Mouse (Mus musculus): ENCODE results near the gene 1810046K07Rik. TPM values are rescaled to one million over a fixed set of nuclear protein-coding genes. Genes with fewer than 3 reads are reported as not detected.

1810046K07Rik gene
- polyA plus RNA-seq, 1 experiment: not detected

- no peaks in the 10 kb centered on the region for H3K36me3 ChIP-seq (ENCODE audit: control insufficient read depth, insufficient read depth, low read length, poor library complexity, severe bottlenecking)
- H3K4me3 ChIP-seq (ENCODE audit: low read depth, low read length): no peak overlapping the region
- H3K9me3 ChIP-seq (replicated peaks; ENCODE audit: control insufficient read depth, insufficient read depth, low read length, poor library complexity, severe bottlenecking): no peaks in the 10 kb centered on the region
- no peaks in the 10 kb centered on the region for H3K27me3 ChIP-seq (ENCODE audit: control insufficient read depth, insufficient read depth, low read length, poor library complexity, severe bottlenecking)
- no peaks in the 10 kb centered on the region for H3K4me1 ChIP-seq (ENCODE audit: control insufficient read depth, insufficient read depth, low read length)
- no peak overlapping the region for H3K9ac ChIP-seq (ENCODE audit: low read depth, poor library complexity, severe bottlenecking)
- TF ChIP-seq CTCF (IDR thresholded peaks at IDR 0.05; ENCODE audit: low read depth, low read length): no peak
- TF ChIP-seq POLR2A (IDR thresholded peaks at IDR 0.05; ENCODE audit: insufficient read depth, low read length): no peak
- TF ChIP-seq EP300 (IDR thresholded peaks at IDR 0.05; ENCODE audit: insufficient read depth, low read depth, low read length): no peak
- no peak overlapping the region for H3K27ac ChIP-seq (ENCODE audit: insufficient read depth, low read length)
Measured at GRCm38 (mm10) chr9:51326619-51327554, 1.8 kb downstream of the 1810046K07Rik start.

GRCm38 (mm10) chr9:51324406-51325065 is 4.2 kb downstream of the 1810046K07Rik start:
- Histone ChIP-seq H3K27ac (ENCODE audit: insufficient read depth, low read length) (no peak overlapping the region), H3K27me3 (ENCODE audit: control insufficient read depth, insufficient read depth, low read length, poor library complexity, severe bottlenecking) (no peaks in the 10 kb centered on the region), H3K9me3 (replicated peaks; ENCODE audit: control insufficient read depth, insufficient read depth, low read length, poor library complexity, severe bottlenecking) (no peaks in the 10 kb centered on the region), H3K36me3 (ENCODE audit: control insufficient read depth, insufficient read depth, low read length, poor library complexity, severe bottlenecking) (no peaks in the 10 kb centered on the region), H3K4me3 (ENCODE audit: low read depth, low read length) (no peak overlapping the region), H3K9ac (ENCODE audit: low read depth, poor library complexity, severe bottlenecking) (no peak overlapping the region), H3K4me1 (ENCODE audit: control insufficient read depth, insufficient read depth, low read length) (no peaks in the 10 kb centered on the region)
- TF ChIP-seq CTCF (IDR thresholded peaks at IDR 0.05; ENCODE audit: low read depth, low read length): no peak
- TF ChIP-seq POLR2A (IDR thresholded peaks at IDR 0.05; ENCODE audit: insufficient read depth, low read length): no peak
- TF ChIP-seq EP300 (IDR thresholded peaks at IDR 0.05; ENCODE audit: insufficient read depth, low read depth, low read length): no peak

GRCm38 (mm10) chr9:51320096-51320495 is 8.6 kb downstream of the 1810046K07Rik start:
- Histone ChIP-seq H3K9me3 (replicated peaks; ENCODE audit: control insufficient read depth, insufficient read depth, low read length, poor library complexity, severe bottlenecking) (no peaks in the 10 kb centered on the region), H3K27ac (ENCODE audit: insufficient read depth, low read length) (no peak overlapping the region)

GRCm38 (mm10) chr9:51318246-51318645 is 10.5 kb downstream of the 1810046K07Rik start:
- TF ChIP-seq EP300 (IDR thresholded peaks at IDR 0.05; ENCODE audit: insufficient read depth, low read depth, low read length): no peak
- TF ChIP-seq POLR2A (IDR thresholded peaks at IDR 0.05; ENCODE audit: insufficient read depth, low read length): no peak
- TF ChIP-seq CTCF (IDR thresholded peaks at IDR 0.05; ENCODE audit: low read depth, low read length): no peak
- Histone ChIP-seq H3K4me3 (ENCODE audit: low read depth, low read length) (no peak overlapping the region), H3K27me3 (ENCODE audit: control insufficient read depth, insufficient read depth, low read length, poor library complexity, severe bottlenecking) (no peaks in the 10 kb centered on the region)

More at GRCm38 (mm10) chr9:51320096-51320495, 8.6 kb downstream of the 1810046K07Rik start:
- Histone ChIP-seq H3K27me3 (ENCODE audit: control insufficient read depth, insufficient read depth, low read length, poor library complexity, severe bottlenecking) (no peaks in the 10 kb centered on the region), H3K4me1 (ENCODE audit: control insufficient read depth, insufficient read depth, low read length) (no peaks in the 10 kb centered on the region), H3K9ac (ENCODE audit: low read depth, poor library complexity, severe bottlenecking) (no peak overlapping the region), H3K4me3 (ENCODE audit: low read depth, low read length) (no peak overlapping the region), H3K36me3 (ENCODE audit: control insufficient read depth, insufficient read depth, low read length, poor library complexity, severe bottlenecking) (no peaks in the 10 kb centered on the region)
- no peak for TF ChIP-seq POLR2A (IDR thresholded peaks at IDR 0.05; ENCODE audit: insufficient read depth, low read length)
- TF ChIP-seq CTCF (IDR thresholded peaks at IDR 0.05; ENCODE audit: low read depth, low read length): no peak
- TF ChIP-seq EP300 (IDR thresholded peaks at IDR 0.05; ENCODE audit: insufficient read depth, low read depth, low read length): no peak

GRCm38 (mm10) chr9:51317322-51317721 is 11.4 kb downstream of the 1810046K07Rik start:
- no peaks in the 10 kb centered on the region for H3K4me1 ChIP-seq (ENCODE audit: control insufficient read depth, insufficient read depth, low read length)
- no peaks in the 10 kb centered on the region for H3K36me3 ChIP-seq (ENCODE audit: control insufficient read depth, insufficient read depth, low read length, poor library complexity, severe bottlenecking)
- no peak overlapping the region for H3K4me3 ChIP-seq (ENCODE audit: low read depth, low read length)
- H3K9me3 ChIP-seq (replicated peaks; ENCODE audit: control insufficient read depth, insufficient read depth, low read length, poor library complexity, severe bottlenecking): no peaks in the 10 kb centered on the region
- H3K27ac ChIP-seq (ENCODE audit: insufficient read depth, low read length): no peak overlapping the region
- H3K9ac ChIP-seq (ENCODE audit: low read depth, poor library complexity, severe bottlenecking): no peak overlapping the region
- no peak for TF ChIP-seq EP300 (IDR thresholded peaks at IDR 0.05; ENCODE audit: insufficient read depth, low read depth, low read length)
- TF ChIP-seq POLR2A (IDR thresholded peaks at IDR 0.05; ENCODE audit: insufficient read depth, low read length): no peak
- no peak for TF ChIP-seq CTCF (IDR thresholded peaks at IDR 0.05; ENCODE audit: low read depth, low read length)
- H3K27me3 ChIP-seq (ENCODE audit: control insufficient read depth, insufficient read depth, low read length, poor library complexity, severe bottlenecking): no peaks in the 10 kb centered on the region

More at GRCm38 (mm10) chr9:51318246-51318645, 10.5 kb downstream of the 1810046K07Rik start:
- no peaks in the 10 kb centered on the region for H3K36me3 ChIP-seq (ENCODE audit: control insufficient read depth, insufficient read depth, low read length, poor library complexity, severe bottlenecking)
- H3K27ac ChIP-seq (ENCODE audit: insufficient read depth, low read length): no peak overlapping the region
- H3K9me3 ChIP-seq (replicated peaks; ENCODE audit: control insufficient read depth, insufficient read depth, low read length, poor library complexity, severe bottlenecking): no peaks in the 10 kb centered on the region
- H3K4me1 ChIP-seq (ENCODE audit: control insufficient read depth, insufficient read depth, low read length): no peaks in the 10 kb centered on the region
- no peak overlapping the region for H3K9ac ChIP-seq (ENCODE audit: low read depth, poor library complexity, severe bottlenecking)

Measured in ES-Bruce4 (cell line).